ENCODE assay signal across 24 mouse cellular contexts in the genomic region with DNA sequence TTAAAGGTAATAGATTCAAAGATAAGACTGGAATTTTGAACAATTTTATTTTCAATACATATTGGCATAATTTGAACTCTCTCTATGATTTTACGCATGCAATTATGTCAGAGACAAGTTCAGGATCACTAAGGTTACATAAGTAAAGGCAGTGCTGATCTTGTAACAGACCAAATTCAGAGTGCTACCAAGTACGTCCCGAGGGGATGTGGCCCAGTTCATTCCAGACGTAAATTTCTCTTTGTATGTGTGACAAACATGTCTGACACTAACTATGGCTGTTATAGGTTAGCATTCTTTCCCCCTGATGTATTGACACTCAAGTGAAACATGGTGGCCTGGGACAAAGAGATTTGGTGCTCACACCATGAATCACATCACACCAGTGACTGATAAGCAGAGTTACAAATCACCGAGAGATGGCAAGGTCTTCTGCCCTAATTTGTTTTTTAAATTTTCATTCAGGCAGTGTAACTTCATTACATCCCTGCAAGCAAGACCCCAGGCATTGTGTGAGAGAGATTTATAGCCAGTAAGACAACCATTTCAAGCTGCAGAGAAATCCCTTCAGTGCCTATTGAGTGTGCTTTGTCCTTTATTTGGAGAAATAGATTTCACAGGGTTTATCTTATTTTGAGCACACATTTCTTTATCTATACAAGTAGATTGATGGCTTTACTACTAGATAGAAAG.
DNase-seq lines count a peak whose midpoint lies in the region; ATAC-seq lines count a peak whose summit lies in the region.
"Had no signal": no experiment of that assay in that cellular context is flagged by ENCODE, and none has a peak within 500 bp of the region (broad histone marks: within the 10 kb centered on the region; RNA-seq: fewer than 3 reads in every experiment).

No protein-coding gene starts in this region.

- H3K27ac ChIP-seq in neural tube, embryonic 13.5 days (replicated peaks) = no peak overlapping the region
- H3K27ac ChIP-seq: embryonic facial prominence, embryonic 15.5 days; forebrain, embryonic 10.5 days; heart, embryonic 10.5 days; hindbrain, embryonic 13.5 days had no signal

- no peaks in the 10 kb centered on the region for H3K27me3 ChIP-seq in neural tube, embryonic 13.5 days
- H3K27me3 ChIP-seq: embryonic facial prominence, embryonic 15.5 days; hindbrain, embryonic 13.5 days had no signal

- no peaks in the 10 kb centered on the region for H3K9me3 ChIP-seq in neural tube, embryonic 13.5 days
- H3K9me3 ChIP-seq: embryonic facial prominence, embryonic 15.5 days; forebrain, embryonic 10.5 days; G1E; heart, embryonic 10.5 days; hindbrain, embryonic 13.5 days had no signal

- H3K36me3 ChIP-seq in neural tube, embryonic 13.5 days = no peaks in the 10 kb centered on the region
- H3K36me3 ChIP-seq: embryonic facial prominence, embryonic 15.5 days; forebrain, embryonic 10.5 days; G1E; heart, embryonic 10.5 days; hindbrain, embryonic 13.5 days had no signal

- no peak overlapping the region for H3K4me3 ChIP-seq in neural tube, embryonic 13.5 days
- H3K4me3 ChIP-seq: embryonic facial prominence, embryonic 15.5 days; erythroblast, embryonic 14.5 days; forebrain, embryonic 10.5 days; heart, embryonic 10.5 days; hindbrain, embryonic 13.5 days had no signal

- H3K4me2 ChIP-seq in neural tube, embryonic 13.5 days = no peak overlapping the region
- H3K4me2 ChIP-seq: embryonic facial prominence, embryonic 15.5 days; hindbrain, embryonic 13.5 days had no signal

- peak; percentile 32 for DNase-seq in embryo, embryonic 10 days (ENCODE audit: low spot score)
- no peak for DNase-seq in embryo, embryonic 9.5 days (ENCODE audit: extremely low spot score)
- peak; percentile 37 for DNase-seq in embryo, embryonic 10.5 days (ENCODE audit: low spot score)
- DNase-seq in hindlimb bud, embryonic 11.5 days (ENCODE audit: extremely low spot score, low read depth, low spot score) = peak; percentile 1
- no peak for DNase-seq in right cerebral cortex, adult 18-20 months
- DNase-seq in layer of hippocampus, postnatal 36 days = no peak
- DNase-seq: adrenal gland, adult 8-10 months; adrenal gland, postnatal 36 days; B cell, adult 2 months; cerebellum, adult 2 months; cerebellum, postnatal 10 days; gastrocnemius, postnatal 10 days; heart, adult 18-20 months; heart, postnatal 10 days; heart, postnatal 4 days had no signal

- 0 out of 2 replicates have a peak, but pooled peaks cover 4% of the 10 kb centered on the region for H3K4me1 ChIP-seq in neural tube, embryonic 13.5 days (replicated peaks)
- H3K4me1 ChIP-seq: embryonic facial prominence, embryonic 15.5 days; forebrain, embryonic 10.5 days; heart, embryonic 10.5 days; hindbrain, embryonic 13.5 days had no signal

- WGBS in neural tube, embryonic 13.5 days = 30% methylated on average over 5 of the region's 5 CpGs

- ATAC-seq in neural tube, embryonic 13.5 days (ENCODE audit: low read depth) = peak; percentile 67; the same call in 1 of the 2 replicates
- ATAC-seq: CD4-positive, CD25-positive, alpha-beta regulatory T cell, adult 4 months; forebrain, embryonic 14.5 days had no signal

- no peak overlapping the region for H3K9ac ChIP-seq in neural tube, embryonic 13.5 days
- H3K9ac ChIP-seq: embryonic facial prominence, embryonic 15.5 days; hindbrain, embryonic 13.5 days had no signal

Comparison
In these comparisons a context has a peak if more than half of its experiments do, and no peak if none do; other contexts are left out.
1. DNase-seq: peak in embryo, embryonic 10 days (single experiment), embryo, embryonic 10.5 days (single experiment) and hindlimb bud, embryonic 11.5 days (single experiment); none in embryo, embryonic 9.5 days (single experiment), right cerebral cortex, adult 18-20 months (single experiment) and layer of hippocampus, postnatal 36 days (0 of 2).